In genomic region chr6:97993507-97993906, GRCm38 (mm10) we compare ENCODE assay signal across 15 mouse cellular contexts.
"Had no signal": no experiment of that assay in that cellular context is flagged by ENCODE, and none has a peak within 500 bp of the region (broad histone marks: within the 10 kb centered on the region; RNA-seq: fewer than 3 reads in every experiment).

No protein-coding gene starts in this region.

- H3K4me3 ChIP-seq: midbrain, embryonic 10.5 days; midbrain, embryonic 12.5 days; myocyte; neural tube, embryonic 13.5 days; neural tube, embryonic 15.5 days had no signal

- DNase-seq: lung, adult 18-20 months; lung, embryonic 14.5 days; lung, postnatal 10 days; lung, postnatal 4 days; midbrain, embryonic 14.5 days; spleen, adult 18-20 months; thymus, adult 2 months; thymus, postnatal 25 days; thymus, postnatal 4 days had no signal

- H3K27ac ChIP-seq: liver, embryonic 14.5 days; midbrain, embryonic 10.5 days; midbrain, embryonic 12.5 days; neural tube, embryonic 13.5 days; neural tube, embryonic 15.5 days had no signal
